Mouse (Mus musculus) small intestine, adult 2 months (tissue): ENCODE data around the gene Anxa11.

ENCODE experiments used
- CTCF ChIP-seq: fragments of 200-500 bp; IDR thresholded peaks from 2 replicates; pipeline ENCODE4 v1.5.1; 2012; ENCODE audit warnings: low read depth, mild to moderate bottlenecking, control low read depth, inconsistent platforms, low read length, moderate library complexity, mixed read lengths; ENCODE audit not compliant: insufficient replicate concordance, insufficient read length; ENCODE audit errors: extremely low read depth
- POLR2A ChIP-seq: fragments of 200-500 bp; IDR thresholded peaks from 2 replicates; pipeline ENCODE4 v1.6.1; 2012; ENCODE audit warnings: low read depth, mild to moderate bottlenecking, control low read depth, inconsistent platforms, low read length, moderate library complexity

GRCm38 (mm10) chr14:25872461-25873415 is 30.8 kb downstream of the Anxa11 start:
- TF ChIP-seq CTCF (no peak), POLR2A (no peak)
